Mouse (Mus musculus) stomach, embryonic 14.5 days (tissue): ENCODE results near the gene Gm20547. TPM values are rescaled to one million over a fixed set of nuclear protein-coding genes. Genes with fewer than 3 reads are reported as not detected.
"Not testable (repeated sequence)": the region's sequence is repeated elsewhere in the genome, so short reads cannot be mapped to it uniquely, and the experiment has no call there.

Source experiments
- ATAC-seq: fragments of 200-750 bp; cut with Nextera tagmentation; 2 replicates; pipeline ENCODE4 v1.8.0; 2017; ENCODE audit warnings: low read depth, moderate TSS enrichment; ENCODE audit not compliant: insufficient number of reproducible peaks, insufficient read depth, low FRiP score
- H3K27ac ChIP-seq: fragments of 300-500 bp; sonication (generic); 2 replicates; pipeline ENCODE4 v1.5.1; 2014; ENCODE audit warnings: mild to moderate bottlenecking, low read length, moderate library complexity, mixed read lengths
- H3K27me3 ChIP-seq: fragments of 300-500 bp; sonication (generic); 2 replicates; pipeline ENCODE4 v1.6.1; 2014; ENCODE audit warnings: low read length, control low read depth, mixed read lengths; ENCODE audit not compliant: control insufficient read depth, insufficient read depth
- H3K36me3 ChIP-seq: fragments of 300-500 bp; sonication (generic); 2 replicates; pipeline ENCODE4 v1.6.1; 2014; ENCODE audit warnings: mild to moderate bottlenecking, control low read depth, low read length, moderate library complexity, mixed read lengths; ENCODE audit not compliant: control insufficient read depth, insufficient read depth
- H3K4me1 ChIP-seq: fragments of 300-500 bp; sonication (generic); 2 replicates; pipeline ENCODE4 v1.6.1; 2014; ENCODE audit warnings: low read length, control low read depth, mixed read lengths; ENCODE audit not compliant: control insufficient read depth, insufficient read depth
- H3K4me2 ChIP-seq: fragments of 300-500 bp; sonication (generic); replicated peaks from 2 replicates; pipeline ENCODE4 v1.6.1; 2014; ENCODE audit warnings: low read depth, low read length, control low read depth
- H3K4me3 ChIP-seq: fragments of 300-500 bp; sonication (generic); 2 replicates; pipeline ENCODE4 v1.5.1; 2014; ENCODE audit warnings: low read depth, low read length, control low read depth
- H3K9ac ChIP-seq: fragments of 300-500 bp; sonication (generic); replicated peaks from 2 replicates; pipeline ENCODE4 v1.6.1; 2014; ENCODE audit warnings: low read depth, mild to moderate bottlenecking, control low read depth, low read length, moderate library complexity, mixed read lengths
- H3K9me3 ChIP-seq: fragments of 300-500 bp; sonication (generic); 2 replicates; pipeline ENCODE4 v1.6.1; 2016; ENCODE audit warnings: low read depth, low read length, control low read depth; ENCODE audit not compliant: control insufficient read depth
- WGBS: fragments of 180-500 bp; shearing (Covaris S2); extraction: QIAGEN DNeasy Blood & Tissue Kit; methylation state at CpG from one replicate; pipeline ENCODE4 v1.1.7; 2014; 5-methylcytosine and 5-hydroxymethylcytosine counted together
- polyA plus RNA-seq: library from polyadenylated mRNA; unstranded; fragments of >200 nt; fragmentation: Nextera tagmentation; extraction: Ambion mirVana; gene quantifications from 2 replicates; pipeline ENCODE4 v1.2.1, GENCODE M21; 2014

The Gm20547 gene
- polyA plus RNA-seq, 1 experiment from 2014 or later, result not detected

DNA sequence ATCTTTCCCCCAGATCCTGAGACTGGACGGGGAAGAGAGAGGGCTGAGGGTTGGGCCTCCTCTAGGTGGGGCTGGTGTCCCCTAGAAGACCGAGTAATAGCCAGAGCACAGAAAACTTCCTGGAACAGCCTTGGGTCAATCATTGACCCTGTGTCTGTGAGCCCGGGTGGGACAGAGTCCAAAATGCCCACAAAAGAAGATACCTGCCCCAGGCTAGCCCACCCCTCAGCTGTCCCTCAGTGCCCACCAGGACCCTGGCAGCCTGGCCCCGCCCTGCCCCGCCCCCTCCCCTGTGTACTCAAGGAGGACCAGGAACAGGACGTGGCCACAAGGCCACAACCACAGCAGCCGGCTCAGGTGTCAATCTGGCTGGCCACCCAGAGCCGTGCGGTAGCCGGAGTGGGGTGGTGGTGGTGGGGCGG lies 33.6 kb upstream of the Gm20547 start:
- WGBS, result 22% methylated on average over 11 of the region's 11 CpGs
- Histone ChIP-seq H3K4me2 (no peak overlapping the region), H3K36me3 (peaks cover 37% of the 10 kb centered on the region), H3K4me1 (no peaks in the 10 kb centered on the region), H3K27me3 (no peaks in the 10 kb centered on the region), H3K9me3 (no peaks in the 10 kb centered on the region), H3K4me3 (no peak overlapping the region), H3K9ac (no peak overlapping the region), H3K27ac (no peak overlapping the region)
- ATAC-seq, result peak; percentile 53; the same call in 1 of the 2 replicates

DNA sequence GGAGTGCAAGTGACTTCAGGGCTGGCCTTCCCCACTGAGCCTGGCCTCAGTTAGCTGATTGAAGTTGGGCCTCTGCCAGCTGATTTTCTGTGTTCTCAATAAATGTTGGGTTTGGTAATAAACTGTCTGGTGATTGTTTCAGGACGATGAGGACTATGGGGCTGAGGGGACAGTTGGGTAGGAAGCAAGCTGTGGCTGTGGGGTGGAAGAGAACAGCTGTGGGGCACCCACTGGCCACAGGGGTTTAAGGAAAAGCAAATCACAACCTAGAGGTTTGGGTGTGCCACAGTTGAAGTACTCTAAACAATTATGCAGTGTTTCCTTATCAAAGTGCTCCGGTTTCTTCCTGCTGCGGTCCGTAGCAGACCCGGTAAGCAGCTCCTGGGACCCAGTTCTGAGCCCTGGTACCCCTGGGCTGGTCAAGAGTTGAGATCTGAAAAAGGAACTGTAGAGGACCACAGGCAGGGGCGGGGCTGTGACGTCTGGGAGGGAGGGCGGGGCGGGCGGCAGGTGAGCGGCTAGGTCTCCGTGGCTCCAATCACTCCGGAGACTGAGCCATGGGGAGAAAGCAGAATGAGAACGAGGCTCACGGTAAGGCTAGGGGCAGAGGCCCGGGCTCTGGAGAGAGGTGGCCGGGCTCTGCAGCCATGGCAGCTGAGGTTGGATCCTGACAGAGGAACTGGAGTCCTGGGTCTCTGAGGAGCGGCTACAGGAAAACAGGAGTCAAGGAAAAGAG lies 32.3 kb upstream of the Gm20547 start, which contains the start of gene Slc44a4:
Gene Slc44a4 (plus strand): TSS at position 537 of the 736 bp plus-strand sequence.
- Histone ChIP-seq H3K9ac (no peak within 1 kb of the TSS), H3K9me3 (no peaks in the 10 kb centered on the region), H3K27ac (no peak within 1 kb of the TSS), H3K36me3 (peaks cover 49% of the 10 kb centered on the region), H3K4me2 (no peak within 1 kb of the TSS; the same call in 1 of the 2 replicates), H3K4me1 (no peaks in the 10 kb centered on the region), H3K27me3 (no peaks in the 10 kb centered on the region), H3K4me3 (no peak within 1 kb of the TSS)
- 32% methylated on average over 18 of the region's 18 CpGs for WGBS
- ATAC-seq, result 0 out of 2 replicates have a peak, but pooled peaks have one; percentile 30

GRCm38 (mm10) chr17:34911945-34912351 lies 30.1 kb upstream of the Gm20547 start:
- H3K4me1 ChIP-seq, result no peaks in the 10 kb centered on the region
- no peaks in the 10 kb centered on the region for H3K27me3 ChIP-seq
- ATAC-seq, result peak; percentile 66
- no peak overlapping the region for H3K4me2 ChIP-seq
- WGBS, result 48% methylated on average over 5 of the region's 5 CpGs
- H3K27ac ChIP-seq, result no peak overlapping the region
- no peaks in the 10 kb centered on the region for H3K9me3 ChIP-seq
- no peak overlapping the region for H3K9ac ChIP-seq
- no peak overlapping the region for H3K4me3 ChIP-seq
- peaks cover 70% of the 10 kb centered on the region for H3K36me3 ChIP-seq

DNA sequence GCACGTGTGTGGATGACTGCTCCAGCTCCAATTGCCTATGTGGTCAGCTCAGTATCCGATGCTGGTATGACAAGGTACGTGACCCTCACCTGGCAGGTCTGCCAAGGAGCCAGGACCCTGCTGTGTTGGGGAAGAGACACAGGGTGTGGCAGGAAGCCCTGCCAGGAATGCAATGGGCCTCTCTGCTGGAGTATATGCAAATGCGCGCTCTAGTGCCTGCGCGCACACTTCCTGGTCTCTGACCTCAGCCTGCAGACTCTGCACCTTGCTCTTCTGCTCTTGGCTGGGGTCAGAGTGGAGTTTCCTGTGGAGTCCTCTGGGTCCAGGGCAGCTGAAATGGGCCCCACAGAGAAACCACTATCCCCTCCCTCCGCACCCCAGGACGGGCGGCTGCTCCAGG lies 29.1 kb upstream of the Gm20547 start:
- ATAC-seq, result no peak
- no peaks in the 10 kb centered on the region for H3K4me1 ChIP-seq
- H3K4me3 ChIP-seq, result no peak overlapping the region
- no peak overlapping the region for H3K27ac ChIP-seq
- H3K9me3 ChIP-seq, result no peaks in the 10 kb centered on the region
- H3K36me3 ChIP-seq, result peaks cover 80% of the 10 kb centered on the region
- H3K27me3 ChIP-seq, result no peaks in the 10 kb centered on the region
- 79% methylated on average over 10 of the region's 10 CpGs for WGBS
- H3K9ac ChIP-seq, result no peak overlapping the region
- H3K4me2 ChIP-seq, result no peak overlapping the region

DNA sequence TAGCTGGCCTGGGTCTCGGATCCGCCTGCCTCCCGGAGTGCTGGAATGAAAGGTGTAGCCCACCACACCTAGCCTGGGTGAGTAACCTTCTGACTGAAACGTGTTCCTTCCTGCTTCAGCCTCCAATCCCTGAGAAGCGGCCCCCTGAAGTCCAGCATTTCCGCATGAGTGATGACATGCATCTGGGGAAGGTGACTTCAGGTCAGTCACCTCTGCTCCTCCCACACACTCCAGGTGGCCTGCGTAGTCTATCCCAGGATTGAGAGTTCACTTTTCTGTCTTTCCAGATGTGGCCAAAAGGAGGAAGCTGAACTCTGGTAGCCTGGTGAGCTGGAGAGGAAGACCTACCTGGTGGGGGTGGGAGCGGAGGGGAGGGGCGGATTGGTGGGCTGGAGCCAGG lies 21.1 kb upstream of the Gm20547 start:
- WGBS, result 80% methylated on average over 9 of the region's 9 CpGs
- Histone ChIP-seq H3K9ac (no peak overlapping the region), H3K27me3 (no peaks in the 10 kb centered on the region), H3K36me3 (peaks cover 60% of the 10 kb centered on the region), H3K27ac (no peak overlapping the region; the same call in 1 of the 2 replicates), H3K9me3 (no peaks in the 10 kb centered on the region), H3K4me1 (peaks cover 5% of the 10 kb centered on the region; the same call in 1 of the 2 replicates), H3K4me3 (no peak overlapping the region), H3K4me2 (no peak overlapping the region)
- no peak for ATAC-seq

GRCm38 (mm10) chr17:34901948-34902347 lies 20.1 kb upstream of the Gm20547 start:
- H3K27me3 ChIP-seq, H3K9me3 ChIP-seq, H3K4me2 ChIP-seq, H3K9ac ChIP-seq, H3K4me3 ChIP-seq, ATAC-seq, H3K27ac ChIP-seq: not testable (repeated sequence)
- H3K4me1 ChIP-seq, result peaks cover 11% of the 10 kb centered on the region
- peaks cover 50% of the 10 kb centered on the region for H3K36me3 ChIP-seq
- WGBS, result 85% methylated on average over 9 of the region's 10 CpGs

GRCm38 (mm10) chr17:34900826-34901225 lies 19.0 kb upstream of the Gm20547 start:
- H3K36me3 ChIP-seq, result peaks cover 39% of the 10 kb centered on the region
- not testable (repeated sequence) for H3K4me2 ChIP-seq, H3K27me3 ChIP-seq, H3K9me3 ChIP-seq, H3K9ac ChIP-seq, H3K27ac ChIP-seq, ATAC-seq, H3K4me3 ChIP-seq
- H3K4me1 ChIP-seq, result peaks cover 14% of the 10 kb centered on the region

- 4% methylated on average over 5 of the region's 5 CpGs for WGBS
- no peak for ATAC-seq
- peak overlapping the region; percentile 96 for H3K9ac ChIP-seq
- H3K27me3 ChIP-seq, result no peaks in the 10 kb centered on the region
- H3K4me2 ChIP-seq, result peak overlapping the region; percentile 80
- H3K27ac ChIP-seq, result peak overlapping the region; percentile 98; the same call in 1 of the 2 replicates
- H3K36me3 ChIP-seq, result peaks cover 30% of the 10 kb centered on the region
- H3K9me3 ChIP-seq, result no peaks in the 10 kb centered on the region
- peak overlapping the region; percentile 61 for H3K4me3 ChIP-seq
- peaks cover 21% of the 10 kb centered on the region for H3K4me1 ChIP-seq
These were observed 18.0 kb upstream of the Gm20547 start for GRCm38 (mm10) chr17:34899890-34900243.
